Mouse (Mus musculus): Measurements from ENCODE around the gene Txlng.

Txlng gene

DNA sequence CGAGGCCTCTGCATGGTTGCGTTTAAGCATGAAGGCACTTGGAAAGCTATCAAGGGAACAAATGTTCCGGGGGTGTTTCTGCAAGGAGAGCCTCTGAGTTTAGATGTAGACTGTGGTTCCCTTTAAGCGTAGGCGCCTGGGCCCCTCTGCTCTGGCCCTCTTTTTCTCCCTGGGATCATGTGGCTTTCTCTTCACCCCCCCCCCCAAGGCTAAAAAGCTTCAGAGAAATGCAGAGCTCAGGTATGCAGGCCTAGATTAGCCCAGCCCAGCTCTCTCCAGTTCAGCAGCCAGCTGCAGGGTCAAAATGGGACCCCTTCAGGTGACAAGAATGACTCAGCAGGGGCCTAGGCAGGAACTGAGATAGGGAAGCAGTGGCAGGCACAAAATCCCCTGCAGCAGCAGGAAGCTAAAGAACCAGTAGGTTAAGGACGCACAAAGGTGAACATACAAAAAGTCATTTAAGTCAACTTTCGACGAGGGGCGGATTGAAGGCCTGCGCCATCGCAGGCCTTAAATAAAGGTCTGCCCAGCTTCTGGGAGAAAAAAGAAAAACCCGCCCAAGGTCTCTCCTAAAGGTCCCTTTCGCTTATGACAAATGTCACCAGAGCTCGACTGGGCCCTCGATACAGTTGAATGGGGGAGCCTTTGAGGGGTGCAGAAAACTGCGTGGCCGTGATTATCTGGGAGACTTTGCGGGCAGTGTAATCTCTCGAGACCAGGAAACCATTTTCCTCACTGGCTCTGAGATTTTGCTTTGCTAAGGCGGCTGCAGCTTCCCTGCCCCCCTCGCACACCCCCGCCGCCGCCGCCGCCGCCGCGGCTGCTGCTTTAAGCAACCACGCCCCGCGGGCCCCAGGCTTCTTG, 69.8 kb downstream of the Txlng start:
- WGBS: 13% methylated on average over 32 of the region's 32 CpGs

DNA sequence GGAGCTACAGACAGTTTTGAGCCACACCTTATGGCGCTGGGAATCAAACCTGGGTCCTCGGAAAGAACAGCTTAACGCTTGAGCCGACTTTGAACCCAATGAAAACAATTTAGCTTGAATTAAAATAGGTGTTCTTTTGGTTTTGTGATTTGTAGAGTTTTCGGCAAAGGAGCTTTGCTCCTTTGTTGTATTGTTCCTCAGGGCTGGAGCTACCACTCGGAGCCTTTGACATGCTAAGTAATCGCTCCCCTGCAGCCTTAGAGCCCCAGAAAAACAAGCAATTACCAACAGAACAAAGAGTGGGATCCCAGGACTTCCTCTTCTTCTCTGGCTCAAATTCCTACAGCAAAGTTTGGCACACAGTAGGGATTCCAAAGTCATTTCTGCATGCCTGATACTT, 73.2 kb downstream of the Txlng start:
- WGBS: 51% methylated on average over 7 of the region's 7 CpGs

DNA sequence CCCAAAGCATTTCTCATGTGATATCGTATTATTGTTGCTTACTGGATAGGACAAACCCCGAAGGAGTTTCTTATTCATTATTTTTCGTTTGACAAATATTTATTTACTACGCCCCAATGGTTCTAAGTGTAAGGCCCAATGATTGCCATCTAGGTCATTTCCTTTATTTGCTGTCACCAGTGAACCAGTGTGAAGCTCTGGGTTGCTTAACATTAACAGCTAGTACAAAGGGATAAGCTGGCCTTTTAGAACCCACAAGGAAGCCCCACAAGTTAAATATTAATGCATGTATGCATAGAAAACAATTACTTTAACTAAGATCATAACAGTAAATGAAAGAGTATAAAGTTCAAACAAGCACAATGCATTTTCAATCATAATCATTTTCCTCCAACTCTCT, 74.9 kb downstream of the Txlng start:
- 97% methylated on average over 4 of the region's 4 CpGs for WGBS

DNA sequence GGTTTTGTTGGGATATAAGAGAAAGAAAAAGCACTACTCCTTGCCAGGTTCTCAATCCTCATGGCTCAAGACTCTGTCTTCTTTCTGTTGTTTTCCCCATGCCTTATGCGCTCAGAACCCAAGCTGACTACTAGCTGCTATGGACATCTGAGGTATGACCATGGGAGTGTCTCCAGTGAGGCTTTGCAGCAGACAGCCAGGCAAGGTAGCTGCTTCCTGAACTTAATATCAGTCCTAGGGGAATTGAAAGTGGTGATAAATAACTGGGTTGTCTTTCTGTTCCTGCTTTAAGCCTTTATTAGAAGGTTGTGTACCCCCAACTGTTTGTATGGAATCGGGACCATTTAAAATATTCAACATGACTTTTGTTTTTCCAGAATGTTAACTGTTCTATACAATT, 76.8 kb downstream of the Txlng start:
- WGBS: 88% methylated on average over 2 of the region's 2 CpGs

DNA sequence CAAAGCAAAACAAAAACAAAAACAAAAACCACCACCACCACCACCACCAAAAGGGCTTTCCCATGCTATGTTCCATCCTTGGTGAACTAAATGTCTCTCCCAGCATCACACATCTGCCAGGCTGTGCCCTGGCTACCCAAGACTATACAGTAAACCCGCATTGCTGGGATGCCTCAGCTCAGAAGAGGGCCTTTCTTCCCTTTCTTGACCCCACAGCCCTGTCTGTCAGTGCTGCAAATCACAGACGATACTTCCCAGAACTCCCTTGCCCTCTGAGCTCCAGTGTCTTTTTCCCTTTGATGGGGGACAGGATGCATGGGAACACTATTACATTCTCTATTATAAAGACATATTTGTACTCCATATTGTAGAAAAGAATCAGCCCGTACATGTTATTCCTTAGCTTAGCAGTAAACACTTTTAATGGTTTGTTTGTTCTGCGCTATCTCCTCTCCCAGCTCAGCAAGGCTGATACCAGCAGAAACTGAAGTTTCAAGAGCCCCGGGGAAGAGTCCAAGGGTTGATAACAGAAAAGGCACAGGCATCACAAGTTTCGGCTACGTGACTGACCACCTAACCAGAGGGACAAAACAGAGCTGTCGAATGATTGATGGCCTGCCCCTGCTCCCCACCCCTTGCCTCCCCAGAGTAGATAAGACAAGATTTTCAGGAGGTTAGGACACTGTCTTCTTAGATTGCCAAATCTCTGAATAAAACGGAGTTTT, 80.4 kb downstream of the Txlng start:
- 81% methylated on average over 9 of the region's 9 CpGs for WGBS

DNA sequence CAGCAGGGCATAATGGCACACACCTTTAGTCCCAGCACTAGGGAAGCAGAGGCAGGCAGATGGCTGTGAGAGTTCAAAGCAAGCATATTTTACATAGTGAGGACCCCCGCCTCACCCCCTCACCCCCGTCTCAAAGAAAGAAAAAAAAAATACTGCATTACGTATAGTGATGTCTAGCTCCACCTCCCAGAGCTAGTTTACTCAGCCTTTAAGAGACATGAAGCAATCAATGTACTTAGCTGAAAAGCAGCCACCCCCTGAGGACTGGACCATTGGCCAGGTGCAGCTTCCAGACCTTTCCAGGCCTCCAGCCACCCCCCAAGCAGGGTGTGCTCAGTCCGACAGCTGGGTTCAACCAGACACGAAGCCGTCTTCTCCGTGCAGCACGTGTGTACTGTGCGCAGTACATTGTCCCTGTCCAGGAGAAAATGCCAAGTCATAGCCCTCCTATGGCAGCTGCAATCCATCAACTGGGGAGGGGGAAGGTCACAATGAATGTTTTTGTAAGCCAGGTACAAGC, 93.1 kb downstream of the Txlng start:
- WGBS: 14% methylated on average over 9 of the region's 9 CpGs

DNA sequence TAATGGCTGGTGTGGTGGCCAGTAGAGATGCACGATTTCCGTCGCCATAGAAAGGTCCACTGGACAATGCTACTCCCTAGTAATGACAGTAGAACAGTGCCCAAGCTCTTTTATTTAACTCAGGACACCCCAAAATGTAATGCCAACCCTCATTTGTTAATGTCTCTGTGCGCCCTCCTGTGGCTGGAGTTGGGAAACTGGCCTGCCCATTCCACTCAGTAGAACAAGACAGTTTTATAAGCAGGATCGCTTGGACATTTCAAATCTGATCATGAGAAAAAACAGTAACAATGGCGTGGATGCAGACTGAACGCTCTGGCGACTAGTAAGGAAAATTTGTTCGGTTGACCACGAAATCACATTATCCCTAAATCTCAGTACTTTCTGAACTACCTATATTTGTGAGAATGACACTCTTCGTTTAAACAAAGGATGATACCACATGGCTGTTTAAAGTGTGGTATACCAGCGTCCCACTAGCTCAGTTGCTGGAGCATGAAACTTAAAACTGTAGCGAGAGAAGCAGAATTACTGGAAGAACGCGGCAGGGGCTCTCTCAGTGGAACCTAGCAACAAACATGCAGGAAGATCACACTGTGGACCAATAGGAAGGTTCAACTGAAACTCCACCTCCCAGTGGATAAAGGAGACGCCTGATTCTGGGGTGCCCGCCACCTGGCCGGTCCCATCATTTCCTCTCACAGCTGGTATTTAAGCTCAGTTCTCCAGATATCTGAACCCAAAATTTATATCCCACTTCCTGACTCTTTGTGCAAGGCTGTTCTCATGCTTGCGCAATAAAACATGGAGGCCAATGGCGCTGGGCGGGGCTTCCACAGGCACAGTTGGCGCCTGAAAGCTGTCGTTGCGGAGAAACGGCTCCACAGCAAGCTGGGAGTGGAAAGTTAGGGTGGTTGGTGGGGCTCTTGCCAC, 94.0 kb downstream of the Txlng start:
- 5% methylated on average over 25 of the region's 25 CpGs for WGBS

DNA sequence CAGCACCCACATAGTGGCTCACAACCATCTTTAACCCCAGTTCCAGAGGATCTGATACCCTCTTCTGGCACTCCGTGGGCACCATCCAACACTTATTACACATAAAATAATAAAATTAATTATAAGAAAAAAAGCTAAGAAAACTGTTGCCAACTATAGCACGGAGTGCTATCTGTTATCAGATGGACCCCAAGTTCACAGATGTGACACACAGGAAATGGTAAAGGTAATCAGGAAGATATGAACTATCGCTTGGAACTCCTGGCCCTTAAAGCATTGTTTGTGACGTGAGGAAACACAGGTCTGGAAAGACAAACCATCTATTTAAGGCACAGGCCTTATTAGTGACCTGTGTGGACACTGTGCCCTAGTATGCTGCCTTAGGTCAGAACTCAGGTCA, 99.2 kb downstream of the Txlng start:
- WGBS: 90% methylated on average over 4 of the region's 4 CpGs
